Mouse (Mus musculus) forebrain, embryonic 12.5 days (tissue): ENCODE measurements around the gene Elfn1. TPM values are rescaled to one million over a fixed set of nuclear protein-coding genes. Genes with fewer than 3 reads are reported as not detected.

Experiments used
- ATAC-seq: fragments of 200-750 bp; cut with Nextera tagmentation; 2 replicates; pipeline ENCODE4 v1.8.0; 2017; ENCODE audit warnings: moderate TSS enrichment; ENCODE audit not compliant: low FRiP score
- H3K27ac ChIP-seq: fragments of 300-500 bp; sonication (generic); 2 replicates; pipeline ENCODE4 v1.5.1; 2016; ENCODE audit warnings: mild to moderate bottlenecking
- H3K27me3 ChIP-seq: fragments of 300-500 bp; sonication (generic); 2 replicates; pipeline ENCODE4 v1.6.1; 2016; ENCODE audit warnings: mild to moderate bottlenecking
- H3K36me3 ChIP-seq: fragments of 300-500 bp; sonication (generic); replicated peaks from 2 replicates; pipeline ENCODE4 v1.6.1; 2016; ENCODE audit warnings: mild to moderate bottlenecking
- H3K4me1 ChIP-seq: fragments of 300-500 bp; sonication (generic); 2 replicates; pipeline ENCODE4 v1.6.1; 2016
- H3K4me2 ChIP-seq: fragments of 300-500 bp; sonication (generic); 2 replicates; pipeline ENCODE4 v1.6.1; 2016; ENCODE audit warnings: mild to moderate bottlenecking, moderate library complexity
- H3K4me3 ChIP-seq: fragments of 300-500 bp; sonication (generic); replicated peaks from 2 replicates; pipeline ENCODE4 v1.5.1; 2016; ENCODE audit warnings: mild to moderate bottlenecking
- H3K9ac ChIP-seq: fragments of 300-500 bp; sonication (generic); 2 replicates; pipeline ENCODE4 v1.6.1; 2016; ENCODE audit warnings: mild to moderate bottlenecking
- H3K9me3 ChIP-seq: fragments of 300-500 bp; sonication (generic); 2 replicates; pipeline ENCODE4 v1.6.1; 2016
- WGBS: fragments of 180-500 bp; shearing (Covaris S2); methylation state at CpG from one replicate; pipeline ENCODE4 v1.1.7; 2016; 5-methylcytosine and 5-hydroxymethylcytosine counted together
- polyA plus RNA-seq: library from polyadenylated mRNA; unstranded; fragments of >200 nt; fragmentation: Nextera tagmentation; extraction: Ambion mirVana; gene quantifications from 2 replicates; pipeline ENCODE4 v1.2.1, GENCODE M21; 2016

Gene Elfn1
- polyA plus RNA-seq, 1 experiment from 2014 or later: 0.88 TPM

GRCm38 (mm10) chr5:140013652-140014051, 105.9 kb downstream of the Elfn1 start:
- peaks cover 10% of the 10 kb centered on the region for H3K4me1 ChIP-seq
- ATAC-seq: no peak
- H3K4me3 ChIP-seq: no peak overlapping the region
- 65% methylated on average over 5 of the region's 5 CpGs for WGBS
- no peak overlapping the region for H3K27ac ChIP-seq
- H3K9me3 ChIP-seq: no peaks in the 10 kb centered on the region
- no peak overlapping the region for H3K4me2 ChIP-seq
- no peaks in the 10 kb centered on the region for H3K27me3 ChIP-seq
- no peaks in the 10 kb centered on the region for H3K36me3 ChIP-seq
- no peak overlapping the region for H3K9ac ChIP-seq

- Histone ChIP-seq H3K9ac (no peak overlapping the region), H3K4me3 (no peak overlapping the region), H3K36me3 (no peaks in the 10 kb centered on the region), H3K9me3 (no peaks in the 10 kb centered on the region), H3K27ac (no peak overlapping the region), H3K27me3 (no peaks in the 10 kb centered on the region), H3K4me2 (no peak overlapping the region), H3K4me1 (peaks cover 14% of the 10 kb centered on the region; the same call in 1 of the 2 replicates)
- WGBS: 96% methylated on average over 1 of the region's 1 CpGs
- ATAC-seq: no peak
Observed at GRCm38 (mm10) chr5:140016896-140017295, 109.2 kb downstream of the Elfn1 start.

GRCm38 (mm10) chr5:140018780-140019179, 111.0 kb downstream of the Elfn1 start:
- WGBS: 87% methylated on average over 7 of the region's 7 CpGs
- no peak for ATAC-seq
- H3K27ac ChIP-seq: no peak overlapping the region

GRCm38 (mm10) chr5:140019616-140020015, 111.9 kb downstream of the Elfn1 start:
- Histone ChIP-seq H3K36me3 (no peaks in the 10 kb centered on the region), H3K9ac (no peak overlapping the region), H3K27ac (no peak overlapping the region), H3K9me3 (no peaks in the 10 kb centered on the region), H3K4me2 (no peak overlapping the region), H3K27me3 (no peaks in the 10 kb centered on the region), H3K4me3 (no peak overlapping the region), H3K4me1 (peaks cover 21% of the 10 kb centered on the region)
- no peak for ATAC-seq
- WGBS: 88% methylated on average over 1 of the region's 1 CpGs

More at GRCm38 (mm10) chr5:140018780-140019179, 111.0 kb downstream of the Elfn1 start:
- Histone ChIP-seq H3K9ac (no peak overlapping the region), H3K36me3 (no peaks in the 10 kb centered on the region), H3K4me3 (no peak overlapping the region), H3K4me2 (no peak overlapping the region), H3K9me3 (no peaks in the 10 kb centered on the region), H3K27me3 (no peaks in the 10 kb centered on the region), H3K4me1 (peaks cover 19% of the 10 kb centered on the region)

GRCm38 (mm10) chr5:140021755-140022154, 114.0 kb downstream of the Elfn1 start:
- H3K4me2 ChIP-seq: no peak overlapping the region
- H3K4me1 ChIP-seq: peaks cover 21% of the 10 kb centered on the region
- H3K4me3 ChIP-seq: no peak overlapping the region
- no peak overlapping the region for H3K9ac ChIP-seq
- no peaks in the 10 kb centered on the region for H3K9me3 ChIP-seq
- H3K36me3 ChIP-seq: no peaks in the 10 kb centered on the region
- no peak for ATAC-seq
- 83% methylated on average over 10 of the region's 10 CpGs for WGBS
- no peak overlapping the region for H3K27ac ChIP-seq
- H3K27me3 ChIP-seq: no peaks in the 10 kb centered on the region

GRCm38 (mm10) chr5:140022861-140023260, 115.1 kb downstream of the Elfn1 start:
- 60% methylated on average over 6 of the region's 6 CpGs for WGBS
- Histone ChIP-seq H3K4me2 (no peak overlapping the region), H3K4me3 (no peak overlapping the region), H3K9ac (no peak overlapping the region), H3K9me3 (no peaks in the 10 kb centered on the region), H3K27ac (no peak overlapping the region), H3K36me3 (no peaks in the 10 kb centered on the region), H3K27me3 (no peaks in the 10 kb centered on the region), H3K4me1 (peaks cover 21% of the 10 kb centered on the region)
- ATAC-seq: no peak

- Histone ChIP-seq H3K27me3 (no peaks in the 10 kb centered on the region), H3K4me3 (no peak overlapping the region), H3K36me3 (no peaks in the 10 kb centered on the region), H3K9ac (no peak overlapping the region), H3K9me3 (no peaks in the 10 kb centered on the region), H3K27ac (no peak overlapping the region), H3K4me2 (no peak overlapping the region), H3K4me1 (peaks cover 21% of the 10 kb centered on the region)
- 31% methylated on average over 3 of the region's 3 CpGs for WGBS
- ATAC-seq: 0 out of 2 replicates have a peak, but pooled peaks have one; percentile 14
Observed at GRCm38 (mm10) chr5:140023941-140024500, 116.3 kb downstream of the Elfn1 start.

Other genes with a start within 250 kb of the Elfn1 start
- gene Micall2, start 171.6 kb upstream of the Elfn1 start, polyA plus RNA-seq: 6.2 and 6.5 TPM in 2 replicates
- gene Ints1, start 132.3 kb upstream of the Elfn1 start, polyA plus RNA-seq: 37.7 and 40.8 TPM in 2 replicates
- 11.4 and 12.0 TPM in 2 replicates for gene Mafk, start 116.4 kb upstream of the Elfn1 start, polyA plus RNA-seq
- 0.54 and 0.85 TPM in 2 replicates for gene Tmem184a, start 88.0 kb upstream of the Elfn1 start, polyA plus RNA-seq
- 0.76 TPM in 1 of 2 replicates, not detected in the other for gene Gm26938, start 81.5 kb upstream of the Elfn1 start, polyA plus RNA-seq
- 72.5 and 75.8 TPM in 2 replicates for gene Psmg3, start 81.1 kb upstream of the Elfn1 start, polyA plus RNA-seq